Comparison of ENCODE assay signal across 10 mouse cellular contexts in the genomic region with DNA sequence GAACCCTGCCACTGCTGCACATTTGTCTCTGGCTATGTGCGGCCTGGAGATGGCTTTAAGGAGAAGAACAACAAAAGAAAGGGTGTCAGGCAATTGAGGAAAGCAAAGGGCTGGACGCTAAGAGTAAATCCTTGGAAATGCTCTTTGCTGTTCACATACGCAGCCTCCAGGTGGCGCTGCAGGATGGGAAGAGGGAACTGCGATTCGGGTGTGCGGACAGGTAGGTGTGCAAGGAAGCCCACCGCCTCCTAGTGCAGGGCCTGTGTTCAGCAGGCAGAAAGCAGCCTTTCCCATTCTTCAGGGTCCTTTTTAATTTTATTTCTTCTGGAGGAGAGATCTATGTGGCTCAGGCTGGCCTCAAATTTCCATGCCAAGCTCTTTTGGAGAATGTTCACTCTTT. TPM values are rescaled to one million over a fixed set of nuclear protein-coding genes. Genes with fewer than 3 reads are reported as not detected.
A peak's percentile ranks its signal among the peaks of the same experiment; 100 is the strongest.
DNase-seq lines count a peak whose midpoint lies in the region; ATAC-seq and TF ChIP-seq lines count a peak whose summit lies in the region.
"Had no signal": no experiment of that assay in that cellular context is flagged by ENCODE, and none has a peak within 500 bp of the region (broad histone marks: within the 10 kb centered on the region; RNA-seq: fewer than 3 reads in every experiment).

No protein-coding gene starts in this region.

- peak; percentile 70 for DNase-seq in midbrain, embryonic 10.5 days (ENCODE audit: low spot score)
- peak; percentile 22 for DNase-seq in adrenal gland, adult 8-10 months
- DNase-seq in embryo, embryonic 10.5 days (ENCODE audit: low spot score): peak; percentile 89
- DNase-seq in hindbrain, postnatal 0 days (ENCODE audit: low spot score): peak; percentile 89
- DNase-seq in liver, embryonic 11.5 days (ENCODE audit: low spot score): peak; percentile 57
- peak; percentile 70 for DNase-seq in retina, postnatal 7 days (ENCODE audit: low read depth, low spot score)
- peak; percentile 63 for DNase-seq in urinary bladder, postnatal 25 days (ENCODE audit: low spot score)

- H3K4me2 ChIP-seq in midbrain, embryonic 15.5 days: no peak overlapping the region
- no peak overlapping the region for H3K4me2 ChIP-seq in hindbrain, postnatal 0 days (ENCODE audit: low read depth, low read length)
- no peak overlapping the region for H3K4me2 ChIP-seq in liver, embryonic 11.5 days

- H3K27ac ChIP-seq in midbrain, embryonic 10.5 days (replicated peaks): no peak overlapping the region
- H3K27ac ChIP-seq in midbrain, embryonic 15.5 days: no peak overlapping the region
- H3K27ac ChIP-seq in hindbrain, postnatal 0 days: no peak overlapping the region
- no peak overlapping the region for H3K27ac ChIP-seq in liver, embryonic 11.5 days (ENCODE audit: low read depth, low read length)

- no peaks in the 10 kb centered on the region for H3K9me3 ChIP-seq in midbrain, embryonic 10.5 days (replicated peaks)
- H3K9me3 ChIP-seq in midbrain, embryonic 15.5 days: no peaks in the 10 kb centered on the region
- H3K9me3 ChIP-seq in hindbrain, postnatal 0 days (ENCODE audit: low read length): no peaks in the 10 kb centered on the region
- no peaks in the 10 kb centered on the region for H3K9me3 ChIP-seq in liver, embryonic 11.5 days (ENCODE audit: control insufficient read depth, low read length)

- ATAC-seq in midbrain, embryonic 15.5 days (replicated peaks): no peak
- peak; percentile 53; the same call in 1 of the 2 replicates for ATAC-seq in hindbrain, postnatal 0 days
- ATAC-seq in liver, embryonic 11.5 days (replicated peaks; ENCODE audit: low FRiP score): no peak

- no peaks in the 10 kb centered on the region for H3K4me1 ChIP-seq in midbrain, embryonic 10.5 days
- H3K4me1 ChIP-seq in midbrain, embryonic 15.5 days: no peaks in the 10 kb centered on the region
- H3K4me1 ChIP-seq in hindbrain, postnatal 0 days (ENCODE audit: insufficient read depth, low read length): no peaks in the 10 kb centered on the region
- H3K4me1 ChIP-seq in liver, embryonic 11.5 days (replicated peaks; ENCODE audit: control insufficient read depth, insufficient read depth, low read length): no peaks in the 10 kb centered on the region

- H3K36me3 ChIP-seq in midbrain, embryonic 10.5 days: no peaks in the 10 kb centered on the region
- no peaks in the 10 kb centered on the region for H3K36me3 ChIP-seq in midbrain, embryonic 15.5 days (replicated peaks)
- no peaks in the 10 kb centered on the region for H3K36me3 ChIP-seq in hindbrain, postnatal 0 days (ENCODE audit: insufficient read depth, low read length)
- H3K36me3 ChIP-seq in liver, embryonic 11.5 days (ENCODE audit: control insufficient read depth, insufficient read depth, low read length): no peaks in the 10 kb centered on the region

- 2% methylated on average over 8 of the region's 8 CpGs for WGBS in midbrain, embryonic 10.5 days
- 0% methylated on average over 8 of the region's 8 CpGs for WGBS in midbrain, embryonic 15.5 days
- WGBS in hindbrain, postnatal 0 days: under 1% methylated on average over 8 of the region's 8 CpGs
- WGBS in liver, embryonic 11.5 days: 3% methylated on average over 8 of the region's 8 CpGs

- H3K27me3 ChIP-seq in midbrain, embryonic 10.5 days (ENCODE audit: low read depth, poor library complexity, severe bottlenecking): peaks cover 13% of the 10 kb centered on the region; the same call in 1 of the 2 replicates
- H3K27me3 ChIP-seq in midbrain, embryonic 15.5 days (replicated peaks): 0 out of 2 replicates have a peak, but pooled peaks cover 2% of the 10 kb centered on the region
- H3K27me3 ChIP-seq in hindbrain, postnatal 0 days (ENCODE audit: insufficient read depth, low read length): no peaks in the 10 kb centered on the region
- peaks cover 5% of the 10 kb centered on the region for H3K27me3 ChIP-seq in liver, embryonic 11.5 days (replicated peaks; ENCODE audit: control insufficient read depth, insufficient read depth, low read length)

- H3K9ac ChIP-seq in midbrain, embryonic 15.5 days: no peak overlapping the region
- no peak overlapping the region for H3K9ac ChIP-seq in hindbrain, postnatal 0 days (replicated peaks; ENCODE audit: low read length)
- no peak overlapping the region for H3K9ac ChIP-seq in liver, embryonic 11.5 days (ENCODE audit: low read depth, low read length)

- H3K4me3 ChIP-seq in midbrain, embryonic 10.5 days: no peak overlapping the region
- no peak overlapping the region for H3K4me3 ChIP-seq in midbrain, embryonic 15.5 days
- H3K4me3 ChIP-seq in hindbrain, postnatal 0 days (ENCODE audit: low read length): no peak overlapping the region
- no peak overlapping the region for H3K4me3 ChIP-seq in liver, embryonic 11.5 days (ENCODE audit: low read depth, low read length)

- peak; percentile 99 for TF ChIP-seq CTCF in hindbrain, postnatal 0 days (IDR thresholded peaks at IDR 0.05; ENCODE audit: low read depth)

RNA-seq across cellular contexts. Expression of gene Tpsab1, which starts 11.4 kb away (rescaled TPM):
- polyA plus RNA-seq in midbrain, embryonic 10.5 days (2016; fragmentation: Nextera tagmentation; extraction: Ambion mirVana): not detected in 2 replicates
- not detected in 2 replicates for polyA plus RNA-seq in midbrain, embryonic 15.5 days (2015; fragmentation: Nextera tagmentation; extraction: Ambion mirVana)
- 1 to 10 TPM in 1 of 4 experiments, under 1 TPM in 2, not detected in 1; 0.43 to 1.1 (median 0.59) TPM for total RNA-seq in adrenal gland, adult 8-10 months (2022)
- not detected in 2 replicates for total RNA-seq in hindbrain, postnatal 0 days (2014; rRNA removed)
- polyA plus RNA-seq in hindbrain, postnatal 0 days (2015; fragmentation: Nextera tagmentation; extraction: Ambion mirVana): not detected in 2 replicates
- not detected in 2 replicates for polyA plus RNA-seq in liver, embryonic 11.5 days (2014; fragmentation: Nextera tagmentation; extraction: Ambion mirVana)
- polyA plus RNA-seq: stomach, embryonic 14.5 days had no signal

RNA-seq across cellular contexts. Expression of gene Prss29, which starts 15.5 kb away (rescaled TPM):
- not detected in 2 replicates for polyA plus RNA-seq in midbrain, embryonic 10.5 days (2016; fragmentation: Nextera tagmentation; extraction: Ambion mirVana)
- polyA plus RNA-seq in midbrain, embryonic 15.5 days (2015; fragmentation: Nextera tagmentation; extraction: Ambion mirVana): not detected in 2 replicates
- total RNA-seq in adrenal gland, adult 8-10 months (2022): not detected
- not detected in 2 replicates for total RNA-seq in hindbrain, postnatal 0 days (2014; rRNA removed)
- not detected in 2 replicates for polyA plus RNA-seq in hindbrain, postnatal 0 days (2015; fragmentation: Nextera tagmentation; extraction: Ambion mirVana)
- not detected in 2 replicates for polyA plus RNA-seq in liver, embryonic 11.5 days (2014; fragmentation: Nextera tagmentation; extraction: Ambion mirVana)
- polyA plus RNA-seq: heart, embryonic 16.5 days; stomach, embryonic 14.5 days had no signal

RNA-seq across cellular contexts. Expression of gene Prss28, which starts 25.5 kb away (rescaled TPM):
- not detected in 2 replicates for polyA plus RNA-seq in midbrain, embryonic 10.5 days (2016; fragmentation: Nextera tagmentation; extraction: Ambion mirVana)
- polyA plus RNA-seq in midbrain, embryonic 15.5 days (2015; fragmentation: Nextera tagmentation; extraction: Ambion mirVana): not detected in 2 replicates
- not detected for total RNA-seq in adrenal gland, adult 8-10 months (2022)
- not detected in 2 replicates for total RNA-seq in hindbrain, postnatal 0 days (2014; rRNA removed)
- polyA plus RNA-seq in hindbrain, postnatal 0 days (2015; fragmentation: Nextera tagmentation; extraction: Ambion mirVana): not detected in 2 replicates
- polyA plus RNA-seq in liver, embryonic 11.5 days (2014; fragmentation: Nextera tagmentation; extraction: Ambion mirVana): not detected in 2 replicates
- polyA plus RNA-seq: heart, embryonic 16.5 days; stomach, embryonic 14.5 days had no signal

RNA-seq across cellular contexts. Expression of gene Tpsb2, which starts 32.2 kb away (rescaled TPM):
- not detected in 2 replicates for polyA plus RNA-seq in midbrain, embryonic 10.5 days (2016; fragmentation: Nextera tagmentation; extraction: Ambion mirVana)
- polyA plus RNA-seq in midbrain, embryonic 15.5 days (2015; fragmentation: Nextera tagmentation; extraction: Ambion mirVana): 0.15 and 0.70 TPM in 2 replicates
- 1 to 10 TPM; 1.9 to 4.4 (median 2.4) TPM for total RNA-seq in adrenal gland, adult 8-10 months (2022)
- 0.21 TPM in 1 of 2 replicates, not detected in the other for total RNA-seq in hindbrain, postnatal 0 days (2014; rRNA removed)
- 0.72 and 1.8 TPM in 2 replicates for polyA plus RNA-seq in hindbrain, postnatal 0 days (2015; fragmentation: Nextera tagmentation; extraction: Ambion mirVana)
- polyA plus RNA-seq in liver, embryonic 11.5 days (2014; fragmentation: Nextera tagmentation; extraction: Ambion mirVana): 0.22 and 0.25 TPM in 2 replicates

RNA-seq across cellular contexts. Expression of gene Tpsg1, which starts 35.1 kb away (rescaled TPM):
- polyA plus RNA-seq in midbrain, embryonic 10.5 days (2016; fragmentation: Nextera tagmentation; extraction: Ambion mirVana): not detected in 2 replicates
- 0.79 and 0.93 TPM in 2 replicates for polyA plus RNA-seq in midbrain, embryonic 15.5 days (2015; fragmentation: Nextera tagmentation; extraction: Ambion mirVana)
- not detected for total RNA-seq in adrenal gland, adult 8-10 months (2022)
- total RNA-seq in hindbrain, postnatal 0 days (2014; rRNA removed): 0.21 TPM in 1 of 2 replicates, not detected in the other
- polyA plus RNA-seq in hindbrain, postnatal 0 days (2015; fragmentation: Nextera tagmentation; extraction: Ambion mirVana): 0.65 and 1.5 TPM in 2 replicates
- 0.81 and 1.1 TPM in 2 replicates for polyA plus RNA-seq in liver, embryonic 11.5 days (2014; fragmentation: Nextera tagmentation; extraction: Ambion mirVana)

Comparison
In these comparisons a context has a peak if more than half of its experiments do, and no peak if none do; other contexts are left out.
1. DNase-seq: peak in every context shown above with its lines; median percentile 89 in embryo, embryonic 10.5 days; 89 in hindbrain, postnatal 0 days; 70 in midbrain, embryonic 10.5 days; 70 in retina, postnatal 7 days; 63 in urinary bladder, postnatal 25 days; 57 in liver, embryonic 11.5 days; 22 in adrenal gland, adult 8-10 months.